Mouse (Mus musculus) cerebellum, postnatal 36 days (tissue): ENCODE results near the gene Stab1.

ENCODE experiments used
- DNase-seq, 2 experiments: peaks; one replicate each; pipeline ENCODE4 v3.0.0; 2021 to 2022; ENCODE audit warnings: mixed read lengths in 2 of 2

Gene Stab1

GRCm38 (mm10) chr14:31168425-31168824, at the start of gene Stab1:
Gene Stab1, minus strand, starts transcription at chr14:31168641.
- no peak for DNase-seq

GRCm38 (mm10) chr14:31217666-31218065, 49.2 kb upstream of the Stab1 start, which contains the start of gene Sema3g:
Gene Sema3g, plus strand, starts transcription at chr14:31217860.
- peak; percentile 74 to 78 for DNase-seq

GRCm38 (mm10) chr14:31216846-31217245, 48.4 kb upstream of the Stab1 start, which contains the start of gene Nisch:
Gene Nisch, minus strand, starts transcription at chr14:31216946.
- DNase-seq = no peak

- peak; percentile 76 to 87 for DNase-seq
Observed at GRCm38 (mm10) chr14:31215157-31216002, 46.9 kb upstream of the Stab1 start.

GRCm38 (mm10) chr14:31214684-31215083, 46.2 kb upstream of the Stab1 start:
- no peak for DNase-seq

- DNase-seq = no peak
Observed at GRCm38 (mm10) chr14:31213868-31214267, 45.4 kb upstream of the Stab1 start.

GRCm38 (mm10) chr14:31212499-31212898, 44.1 kb upstream of the Stab1 start:
- DNase-seq = no peak

GRCm38 (mm10) chr14:31211854-31212253, 43.4 kb upstream of the Stab1 start:
- no peak for DNase-seq

- no peak for DNase-seq
Observed at GRCm38 (mm10) chr14:31209133-31209557, 40.7 kb upstream of the Stab1 start.

GRCm38 (mm10) chr14:31208084-31208483, 39.6 kb upstream of the Stab1 start, which contains the start of gene Tnnc1:
Gene Tnnc1, plus strand, starts transcription at chr14:31208312.
- DNase-seq = no peak

- DNase-seq = peak in 1 of 2 experiments; percentile 36
Observed at GRCm38 (mm10) chr14:31207070-31207830, 38.8 kb upstream of the Stab1 start.

- peak; percentile 97 to 98 for DNase-seq
Observed at GRCm38 (mm10) chr14:31206472-31206981, 38.1 kb upstream of the Stab1 start.

GRCm38 (mm10) chr14:31205562-31206467, 37.4 kb upstream of the Stab1 start:
- DNase-seq = peak; percentile 53 to 57

- peak in 1 of 2 experiments; percentile 45 for DNase-seq
Observed at GRCm38 (mm10) chr14:31205244-31205561, 36.8 kb upstream of the Stab1 start.

- DNase-seq = no peak
Observed at GRCm38 (mm10) chr14:31204844-31205243, 36.4 kb upstream of the Stab1 start.

- no peak for DNase-seq
Observed at GRCm38 (mm10) chr14:31200038-31200437, 31.6 kb upstream of the Stab1 start.

GRCm38 (mm10) chr14:31199599-31199998, 31.2 kb upstream of the Stab1 start:
- DNase-seq = no peak

- DNase-seq = peak in 1 of 2 experiments; percentile 39
Observed at GRCm38 (mm10) chr14:31197547-31198516, 29.4 kb upstream of the Stab1 start.

- DNase-seq = peak; percentile 57 to 63
Observed at GRCm38 (mm10) chr14:31195968-31196367, 27.5 kb upstream of the Stab1 start.

- DNase-seq = no peak
Observed at GRCm38 (mm10) chr14:31195521-31195920, 27.1 kb upstream of the Stab1 start.
